In the genomic region with DNA sequence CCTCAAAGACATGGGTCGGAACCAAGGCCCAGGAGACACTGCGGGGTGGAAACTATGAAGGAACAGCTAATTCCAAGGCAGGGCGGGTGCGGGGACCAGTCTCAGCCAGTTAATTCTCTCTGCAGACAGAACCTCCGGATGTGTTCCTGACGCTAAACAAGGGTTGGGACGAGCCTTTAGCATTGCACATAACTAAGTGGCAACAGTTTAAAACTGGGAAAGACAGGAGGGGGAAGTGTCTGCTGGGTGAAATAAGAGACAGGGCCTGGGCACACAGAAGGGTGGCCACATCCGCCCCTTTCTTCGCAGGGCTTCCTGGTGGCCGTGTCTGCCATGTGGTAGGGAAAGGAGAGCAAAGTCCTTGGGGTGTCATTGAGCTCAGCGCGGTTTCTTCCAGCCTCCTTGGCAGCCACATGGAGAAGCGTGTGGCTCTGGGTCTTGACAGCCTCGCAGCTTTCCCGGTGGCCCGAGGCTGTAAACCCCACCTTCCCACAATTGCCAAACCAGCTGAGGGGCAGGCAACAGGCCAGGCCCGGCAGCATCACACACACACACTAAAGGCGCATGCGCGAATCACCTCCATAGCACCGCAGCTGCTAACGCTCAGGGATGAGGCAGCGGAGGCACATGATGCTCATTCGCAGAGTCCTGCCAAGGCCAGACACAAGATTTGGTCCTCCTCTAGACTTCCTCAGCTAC, we compare ENCODE assay signal across 7 mouse cellular contexts.
DNase-seq lines count a peak whose midpoint lies in the region; ATAC-seq and TF ChIP-seq lines count a peak whose summit lies in the region.

No protein-coding gene starts in this region.

- TF ChIP-seq CTCF in lung, embryonic 14.5 days (IDR thresholded peaks at IDR 0.05; ENCODE audit: low read depth): no peak
- no peak for TF ChIP-seq CTCF in brain, embryonic 14.5 days (IDR thresholded peaks at IDR 0.05; ENCODE audit: borderline replicate concordance, extremely low read depth, insufficient read depth, insufficient read length)

- ATAC-seq in lung, embryonic 14.5 days (ENCODE audit: insufficient read depth): peak; percentile 77
- peak; percentile 64; the same call in 1 of the 2 replicates for ATAC-seq in embryonic facial prominence, embryonic 14.5 days (ENCODE audit: low read depth)

- no peaks in the 10 kb centered on the region for H3K9me3 ChIP-seq in lung, embryonic 14.5 days (ENCODE audit: low read depth, low read length)
- H3K9me3 ChIP-seq in embryonic facial prominence, embryonic 14.5 days (ENCODE audit: control insufficient read depth, low read length): no peaks in the 10 kb centered on the region

- no peak overlapping the region for H3K4me3 ChIP-seq in lung, embryonic 14.5 days (ENCODE audit: low read depth, low read length)
- H3K4me3 ChIP-seq in embryonic facial prominence, embryonic 14.5 days (ENCODE audit: low read depth, low read length): no peak overlapping the region

- 34% methylated on average over 24 of the region's 24 CpGs for WGBS in lung, embryonic 14.5 days
- 32% methylated on average over 24 of the region's 24 CpGs for WGBS in embryonic facial prominence, embryonic 14.5 days

- H3K4me2 ChIP-seq in lung, embryonic 14.5 days: peak overlapping the region; percentile 21
- H3K4me2 ChIP-seq in embryonic facial prominence, embryonic 14.5 days (ENCODE audit: low read depth, low read length): peak overlapping the region; percentile 35

- H3K27me3 ChIP-seq in lung, embryonic 14.5 days (ENCODE audit: insufficient read depth, low read length): no peaks in the 10 kb centered on the region
- no peaks in the 10 kb centered on the region for H3K27me3 ChIP-seq in embryonic facial prominence, embryonic 14.5 days (replicated peaks; ENCODE audit: control insufficient read depth, insufficient read depth, low read length)

- H3K36me3 ChIP-seq in lung, embryonic 14.5 days (ENCODE audit: insufficient read depth): no peaks in the 10 kb centered on the region
- no peaks in the 10 kb centered on the region for H3K36me3 ChIP-seq in embryonic facial prominence, embryonic 14.5 days (ENCODE audit: control insufficient read depth, insufficient read depth, low read length)

- H3K4me1 ChIP-seq in lung, embryonic 14.5 days (ENCODE audit: insufficient read depth): peaks cover 41% of the 10 kb centered on the region
- peaks cover 46% of the 10 kb centered on the region for H3K4me1 ChIP-seq in embryonic facial prominence, embryonic 14.5 days (ENCODE audit: control insufficient read depth, insufficient read depth, low read length)

- peak; percentile 93 for DNase-seq in lung, embryonic 14.5 days
- DNase-seq in lung, postnatal 25 days (ENCODE audit: low spot score): no peak
- DNase-seq in brain, embryonic 14.5 days (ENCODE audit: low read depth): peak; percentile 86
- DNase-seq in embryonic facial prominence, embryonic 14.5 days (ENCODE audit: low spot score): peak; percentile 93
- peak; percentile 50 for DNase-seq in induced T-regulatory cell, adult 2 months (ENCODE audit: low read depth)
- DNase-seq in lung, postnatal 4 days: peak; percentile 76 to 92
- DNase-seq in Muller cell, postnatal 12 days (ENCODE audit: inconsistent ontology term): no peak

- H3K9ac ChIP-seq in lung, embryonic 14.5 days: no peak overlapping the region
- no peak overlapping the region for H3K9ac ChIP-seq in embryonic facial prominence, embryonic 14.5 days (ENCODE audit: low read depth, low read length)

- TF ChIP-seq POLR2A in brain, embryonic 14.5 days (IDR thresholded peaks at IDR 0.05; ENCODE audit: borderline replicate concordance, extremely low read depth, insufficient read depth, insufficient read length, poor library complexity, severe bottlenecking): no peak

- H3K27ac ChIP-seq in lung, embryonic 14.5 days (ENCODE audit: low read depth): peak overlapping the region; percentile 71
- peak overlapping the region; percentile 83 for H3K27ac ChIP-seq in embryonic facial prominence, embryonic 14.5 days (replicated peaks; ENCODE audit: low read depth, low read length)

Comparison
In these comparisons a context has a peak if more than half of its experiments do, and no peak if none do; other contexts are left out.
1. DNase-seq: peak in lung, embryonic 14.5 days (single experiment), brain, embryonic 14.5 days (single experiment), embryonic facial prominence, embryonic 14.5 days (single experiment), induced T-regulatory cell, adult 2 months (single experiment) and lung, postnatal 4 days (2 of 2); none in lung, postnatal 25 days (single experiment) and Muller cell, postnatal 12 days (single experiment).